Mouse (Mus musculus) fat pad, adult 2 months (tissue): ENCODE results near the gene Sympk.

Experiments
- DNase-seq: peaks from one replicate; pipeline ENCODE4 v3.0.0-alpha.2; 2011; ENCODE audit warnings: low read depth, low spot score; ENCODE audit errors: extremely low read depth

The Sympk gene

DNA sequence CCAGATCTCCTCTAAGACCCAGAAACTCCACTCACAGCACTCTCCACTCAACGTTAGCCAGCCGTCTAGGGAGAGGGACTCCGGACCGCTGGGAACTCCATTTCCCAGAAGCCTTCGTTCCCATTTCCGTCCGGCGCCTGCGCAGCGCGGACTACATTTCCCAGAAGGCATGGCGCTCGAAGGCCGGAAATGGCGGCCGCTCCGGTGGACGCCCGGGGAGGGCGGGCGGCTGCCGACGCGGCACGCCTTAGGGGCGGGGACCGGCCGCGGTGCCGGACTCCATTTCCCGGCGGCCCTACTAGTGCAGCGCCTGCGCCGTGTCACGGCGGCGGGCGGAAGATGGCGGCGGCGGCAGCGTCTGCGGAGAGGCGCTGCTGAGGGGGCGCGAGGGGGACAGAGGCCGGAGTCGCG is at the start of gene Sympk:
Gene Sympk (plus strand): TSS at position 282 of the 411 bp plus-strand sequence.
- no peak for DNase-seq

GRCm38 (mm10) chr7:18978381-18978780 is 45.8 kb upstream of the Sympk start:
- DNase-seq, result no peak

DNA sequence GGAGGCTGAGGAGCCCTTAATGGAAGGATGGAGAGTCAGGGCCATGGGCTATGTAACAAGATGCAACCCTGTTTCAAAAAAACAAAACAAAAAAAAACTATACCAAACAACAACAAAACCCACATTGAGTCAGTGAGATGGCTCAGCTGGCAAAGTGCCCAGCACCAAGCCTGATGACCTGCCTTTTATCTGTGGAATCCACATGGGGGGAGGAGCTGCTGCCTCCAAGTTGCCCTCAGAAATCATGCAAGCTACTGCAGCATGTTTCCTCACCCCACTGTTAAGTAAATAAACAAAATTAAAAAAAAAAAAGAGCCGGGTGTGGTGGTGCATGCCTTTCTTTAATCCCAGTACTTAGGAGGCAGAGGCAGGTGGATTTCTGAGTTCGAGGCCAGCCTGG is 37.7 kb upstream of the Sympk start:
- DNase-seq, result no peak

DNA sequence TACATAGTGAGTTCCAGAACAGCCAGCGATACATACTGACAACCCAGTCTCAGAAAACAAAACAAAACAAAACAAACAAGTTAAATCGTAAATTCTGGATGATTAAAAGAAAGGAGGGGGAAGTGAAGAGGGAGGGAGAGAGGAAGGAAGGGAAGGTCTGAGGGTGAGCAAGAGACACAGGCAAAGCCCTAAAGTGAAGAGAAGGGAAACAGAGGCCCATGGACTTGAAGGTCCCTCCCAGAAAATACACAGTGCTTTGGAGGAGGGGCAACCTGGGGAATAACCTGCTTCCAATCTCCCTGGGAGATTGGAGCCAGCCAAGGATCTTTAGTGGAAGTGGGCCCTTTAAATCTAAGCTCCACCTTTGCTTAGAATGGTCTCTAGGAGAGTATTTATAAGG is 37.1 kb upstream of the Sympk start, which contains the start of gene Nanos2:
Gene Nanos2 (plus strand): TSS at position 301 of the 400 bp plus-strand sequence.
- no peak for DNase-seq

- DNase-seq, result no peak
These were observed 36.4 kb upstream of the Sympk start for GRCm38 (mm10) chr7:18987747-18988146.

GRCm38 (mm10) chr7:18988780-18989179 is 35.4 kb upstream of the Sympk start:
- no peak for DNase-seq

GRCm38 (mm10) chr7:18989995-18990394 is 34.2 kb upstream of the Sympk start:
- no peak for DNase-seq

- peak; percentile 76 for DNase-seq
These were observed 33.4 kb upstream of the Sympk start, which contains the start of gene Mypop for GRCm38 (mm10) chr7:18990601-18991295. Gene Mypop, plus strand, starts transcription at chr7:18991245.

GRCm38 (mm10) chr7:18991660-18992293 is 32.4 kb upstream of the Sympk start:
- no peak for DNase-seq

- DNase-seq, result no peak
These were observed 31.9 kb upstream of the Sympk start for GRCm38 (mm10) chr7:18992294-18992675.

GRCm38 (mm10) chr7:18993036-18993435 is 31.1 kb upstream of the Sympk start:
- DNase-seq, result no peak

DNA sequence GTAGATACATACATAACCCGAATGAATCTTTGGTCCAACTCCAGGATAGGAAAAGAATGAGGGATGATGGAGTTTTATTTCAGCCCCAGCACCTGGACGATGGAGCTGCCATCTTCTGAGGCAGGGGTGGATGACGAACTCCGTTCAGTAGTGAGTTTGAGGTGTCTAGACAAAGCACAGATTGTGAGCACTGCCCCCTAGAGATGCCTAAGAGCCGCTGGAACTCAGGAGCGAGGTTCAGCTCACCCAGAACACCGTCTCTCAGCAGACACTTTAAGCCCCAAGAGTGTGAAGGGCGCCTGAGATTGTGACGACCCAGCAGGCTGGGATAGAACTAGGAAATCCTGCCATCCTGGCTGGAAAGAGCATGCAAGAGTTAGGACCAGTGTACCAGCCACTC is 25.3 kb upstream of the Sympk start:
- DNase-seq, result no peak

GRCm38 (mm10) chr7:19000421-19000820 is 23.8 kb upstream of the Sympk start:
- DNase-seq, result no peak

DNA sequence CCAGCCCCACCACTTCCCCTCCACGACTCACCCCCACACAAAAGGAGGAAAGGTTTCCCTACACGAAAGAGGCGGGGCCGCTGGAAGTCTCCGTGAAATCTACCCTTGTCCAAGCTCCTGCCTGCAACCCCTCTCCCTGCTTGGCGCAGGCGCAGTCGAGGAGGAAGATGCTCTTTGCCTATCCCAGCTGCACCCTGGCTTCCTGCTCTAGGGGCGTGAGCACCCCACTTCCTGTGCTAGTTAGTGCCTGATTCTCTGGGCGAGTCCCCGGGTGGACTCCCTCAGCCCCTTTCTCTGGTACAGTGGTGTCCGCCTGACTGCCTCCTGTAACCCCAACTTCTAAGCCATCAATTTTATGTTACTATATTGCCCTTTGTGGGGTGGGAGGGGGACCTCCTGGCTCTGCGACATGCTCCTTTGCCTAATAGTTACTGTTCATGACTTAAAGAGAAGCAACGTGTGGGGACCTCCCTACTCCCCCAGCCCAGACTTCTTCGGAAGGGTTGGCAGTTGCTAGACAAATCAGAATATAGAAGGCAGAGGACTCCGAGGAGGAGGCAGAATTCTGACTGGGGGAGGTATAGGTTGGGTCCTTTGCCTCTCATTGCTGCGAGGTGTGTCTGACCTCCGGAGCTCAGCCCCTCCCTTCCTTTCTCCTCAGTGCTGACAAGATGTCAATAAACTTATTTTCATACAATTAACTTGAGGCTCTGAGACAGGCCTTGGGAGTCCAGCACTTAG is 22.9 kb upstream of the Sympk start:
- DNase-seq, result no peak

GRCm38 (mm10) chr7:19001807-19002085 is 22.4 kb upstream of the Sympk start:
- no peak for DNase-seq

DNA sequence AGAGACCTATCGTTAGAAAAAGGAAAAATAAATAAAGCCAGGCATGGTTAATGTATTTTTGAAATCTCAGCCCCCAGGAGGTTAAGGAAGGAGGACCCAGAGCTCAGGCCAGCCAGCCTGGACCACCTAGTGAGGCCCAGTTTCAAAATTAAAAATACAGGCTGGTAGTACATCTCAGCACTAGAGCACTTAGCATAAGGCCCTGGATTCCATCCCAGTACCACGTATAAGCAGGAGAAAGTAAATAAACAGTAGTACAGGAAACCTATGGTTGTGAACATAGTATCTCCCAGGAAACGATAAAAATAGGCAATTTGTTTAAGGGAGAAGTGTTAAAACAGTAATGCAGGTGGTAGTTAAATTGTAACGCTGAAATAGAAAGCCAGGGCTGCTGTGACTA is 22.1 kb upstream of the Sympk start:
- DNase-seq, result no peak

- peak; percentile 61 for DNase-seq
These were observed 21.2 kb upstream of the Sympk start for GRCm38 (mm10) chr7:19002848-19003498.

DNA sequence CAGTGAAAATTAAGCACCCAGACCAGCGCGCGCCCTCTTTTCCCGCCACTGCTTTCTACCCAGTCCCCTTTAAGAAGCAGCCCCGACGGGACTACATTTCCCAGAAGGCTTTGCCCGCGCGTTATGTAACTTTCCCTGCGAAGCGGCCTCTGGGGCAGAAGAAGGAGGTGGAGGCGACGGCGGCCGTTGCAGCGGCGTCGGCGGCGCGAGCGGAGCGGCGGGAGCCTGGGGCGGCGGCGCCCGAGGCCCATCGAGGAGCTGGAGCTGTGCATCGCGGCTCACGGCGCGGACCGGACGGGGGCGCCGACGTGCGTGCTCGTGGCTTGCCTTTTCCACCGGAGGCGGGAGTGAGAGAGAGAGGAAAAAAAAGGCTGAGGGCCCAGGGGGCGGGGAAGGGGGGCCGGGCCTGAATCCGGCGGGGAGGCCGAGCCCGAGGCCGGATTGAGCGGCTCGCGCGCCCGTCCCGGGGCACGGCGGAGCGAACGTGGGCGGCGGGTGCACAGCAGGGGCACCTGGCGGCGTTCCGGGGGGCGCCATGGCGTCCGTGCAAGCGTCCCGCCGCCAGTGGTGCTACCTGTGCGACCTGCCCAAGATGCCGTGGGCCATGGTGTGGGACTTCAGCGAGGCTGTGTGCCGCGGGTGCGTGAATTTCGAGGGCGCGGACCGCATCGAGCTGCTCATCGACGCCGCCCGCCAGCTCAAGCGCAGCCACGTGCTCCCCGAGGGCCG is 20.1 kb upstream of the Sympk start, which contains the start of gene Irf2bp1:
Gene Irf2bp1 (plus strand): TSS at position 143 of the 729 bp plus-strand sequence.
- peak; percentile 51 for DNase-seq

GRCm38 (mm10) chr7:19004631-19005079 is 19.5 kb upstream of the Sympk start:
- DNase-seq, result no peak

DNA sequence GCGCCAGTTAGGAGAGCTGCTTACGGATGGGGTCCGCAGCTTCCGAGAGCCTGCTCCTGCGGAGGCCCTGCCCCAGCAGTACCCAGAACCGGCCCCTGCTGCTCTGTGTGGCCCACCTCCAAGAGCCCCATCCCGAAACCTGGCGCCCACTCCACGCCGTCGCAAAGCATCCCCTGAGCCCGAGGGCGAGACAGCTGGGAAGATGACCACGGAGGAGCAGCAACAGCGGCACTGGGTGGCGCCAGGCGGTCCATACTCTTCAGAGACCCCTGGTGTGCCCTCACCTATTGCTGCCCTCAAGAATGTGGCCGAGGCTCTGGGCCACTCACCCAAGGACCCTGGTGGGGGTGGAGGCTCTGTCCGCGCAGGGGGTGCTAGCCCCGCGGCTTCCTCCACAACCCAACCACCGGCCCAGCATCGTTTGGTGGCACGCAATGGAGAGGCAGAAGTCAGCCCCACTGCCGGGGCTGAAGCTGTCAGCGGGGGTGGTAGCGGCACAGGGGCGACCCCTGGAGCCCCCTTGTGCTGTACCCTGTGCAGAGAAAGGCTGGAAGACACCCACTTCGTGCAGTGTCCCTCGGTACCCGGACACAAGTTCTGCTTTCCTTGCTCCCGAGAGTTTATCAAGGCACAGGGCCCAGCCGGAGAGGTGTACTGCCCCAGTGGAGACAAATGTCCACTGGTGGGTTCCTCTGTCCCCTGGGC is 18.6 kb upstream of the Sympk start:
- no peak for DNase-seq
